Mouse (Mus musculus) neural tube, embryonic 13.5 days (tissue): ENCODE measurements around the gene Vpreb1. TPM values are rescaled to one million over a fixed set of nuclear protein-coding genes. Genes with fewer than 3 reads are reported as not detected.

Source experiments
- ATAC-seq: fragments of 200-750 bp; cut with Nextera tagmentation; 2 replicates; pipeline ENCODE4 v1.8.0; 2017; ENCODE audit warnings: low read depth, mild to moderate bottlenecking, moderate TSS enrichment, moderate library complexity
- H3K27ac ChIP-seq: fragments of 300-500 bp; sonication (generic); replicated peaks from 2 replicates; pipeline ENCODE4 v1.5.1; 2015; ENCODE audit warnings: moderate library complexity, mild to moderate bottlenecking, inconsistent platforms
- H3K27me3 ChIP-seq: fragments of 300-500 bp; sonication (generic); 2 replicates; pipeline ENCODE4 v1.6.1; 2015; ENCODE audit warnings: mild to moderate bottlenecking, inconsistent platforms
- H3K36me3 ChIP-seq: fragments of 300-500 bp; sonication (generic); 2 replicates; pipeline ENCODE4 v1.6.1; 2015; ENCODE audit warnings: mild to moderate bottlenecking, inconsistent platforms
- H3K4me1 ChIP-seq: fragments of 300-500 bp; sonication (generic); replicated peaks from 2 replicates; pipeline ENCODE4 v1.6.1; 2015; ENCODE audit warnings: inconsistent platforms
- H3K4me2 ChIP-seq: fragments of 300-500 bp; sonication (generic); 2 replicates; pipeline ENCODE4 v1.6.1; 2015; ENCODE audit warnings: inconsistent platforms, mild to moderate bottlenecking, moderate library complexity
- H3K4me3 ChIP-seq: fragments of 300-500 bp; sonication (generic); 2 replicates; pipeline ENCODE4 v1.5.1; 2015; ENCODE audit warnings: mild to moderate bottlenecking, inconsistent platforms
- H3K9ac ChIP-seq: fragments of 300-500 bp; sonication (generic); 2 replicates; pipeline ENCODE4 v1.6.1; 2015; ENCODE audit warnings: moderate library complexity, mild to moderate bottlenecking, inconsistent platforms
- H3K9me3 ChIP-seq: fragments of 300-500 bp; sonication (generic); 2 replicates; pipeline ENCODE4 v1.6.1; 2016; ENCODE audit warnings: inconsistent platforms
- WGBS: fragments of 180-500 bp; shearing (Covaris S2); methylation state at CpG from one replicate; pipeline ENCODE4 v1.1.7; 2015; 5-methylcytosine and 5-hydroxymethylcytosine counted together
- polyA plus RNA-seq: library from polyadenylated mRNA; unstranded; fragments of >200 nt; fragmentation: Nextera tagmentation; extraction: Ambion mirVana; gene quantifications from 2 replicates; pipeline ENCODE4 v1.2.1, GENCODE M21; 2015

Vpreb1 gene
- polyA plus RNA-seq, result 1.2 and 2.1 TPM in 2 replicates

- H3K4me1 ChIP-seq, result peaks cover 15% of the 10 kb centered on the region
- H3K36me3 ChIP-seq, result peaks cover 14% of the 10 kb centered on the region
- no peaks in the 10 kb centered on the region for H3K27me3 ChIP-seq
- under 1% methylated on average over 49 of the region's 49 CpGs for WGBS
- H3K9ac ChIP-seq, result peak within 1 kb of the TSS; percentile 91
- peak within 1 kb of the TSS; percentile 70 for H3K4me2 ChIP-seq
- ATAC-seq, result peak; percentile 97
- peak within 1 kb of the TSS; percentile 82 for H3K4me3 ChIP-seq
- H3K27ac ChIP-seq, result peak within 1 kb of the TSS; percentile 96
- H3K9me3 ChIP-seq, result peaks cover 1% of the 10 kb centered on the region; the same call in 1 of the 2 replicates
Measured at GRCm38 (mm10) chr16:16870617-16871331, at the start of gene Vpreb1, which contains the start of gene Top3b. Gene Vpreb1, minus strand, starts transcription at chr16:16870843. Gene Top3b, plus strand, starts transcription at chr16:16870736.

GRCm38 (mm10) chr16:16918441-16919117, 47.9 kb upstream of the Vpreb1 start:
- H3K36me3 ChIP-seq, result peaks cover 97% of the 10 kb centered on the region
- no peak for ATAC-seq
- no peaks in the 10 kb centered on the region for H3K4me1 ChIP-seq
- H3K4me2 ChIP-seq, result no peak overlapping the region
- H3K27me3 ChIP-seq, result no peaks in the 10 kb centered on the region
- no peak overlapping the region for H3K27ac ChIP-seq
- WGBS, result 91% methylated on average over 7 of the region's 7 CpGs
- H3K4me3 ChIP-seq, result no peak overlapping the region
- no peaks in the 10 kb centered on the region for H3K9me3 ChIP-seq
- no peak overlapping the region for H3K9ac ChIP-seq

- Histone ChIP-seq H3K4me3 (no peak overlapping the region), H3K4me2 (no peak overlapping the region), H3K27me3 (no peaks in the 10 kb centered on the region), H3K27ac (no peak overlapping the region), H3K36me3 (peaks cover 94% of the 10 kb centered on the region), H3K9ac (no peak overlapping the region), H3K9me3 (no peaks in the 10 kb centered on the region), H3K4me1 (peaks cover 12% of the 10 kb centered on the region)
- ATAC-seq, result no peak
- 72% methylated on average over 1 of the region's 1 CpGs for WGBS
Measured at GRCm38 (mm10) chr16:16913440-16913839, 42.8 kb upstream of the Vpreb1 start.

GRCm38 (mm10) chr16:16911641-16912597, 41.3 kb upstream of the Vpreb1 start:
- Histone ChIP-seq H3K27me3 (no peaks in the 10 kb centered on the region), H3K9me3 (no peaks in the 10 kb centered on the region), H3K36me3 (peaks cover 95% of the 10 kb centered on the region), H3K4me3 (no peak overlapping the region), H3K9ac (0 out of 2 replicates have a peak overlapping the region, but pooled peaks have one; percentile 17), H3K4me1 (peaks cover 12% of the 10 kb centered on the region), H3K4me2 (no peak overlapping the region), H3K27ac (peak overlapping the region; percentile 82)
- ATAC-seq, result peak; percentile 96
- 27% methylated on average over 13 of the region's 13 CpGs for WGBS

GRCm38 (mm10) chr16:16907799-16908198, 37.2 kb upstream of the Vpreb1 start:
- H3K4me2 ChIP-seq, result no peak overlapping the region
- no peaks in the 10 kb centered on the region for H3K27me3 ChIP-seq
- H3K27ac ChIP-seq, result peak overlapping the region; percentile 38; the same call in 1 of the 2 replicates
- H3K9me3 ChIP-seq, result no peaks in the 10 kb centered on the region
- no peak overlapping the region for H3K9ac ChIP-seq
- peaks cover 93% of the 10 kb centered on the region for H3K36me3 ChIP-seq
- H3K4me3 ChIP-seq, result no peak overlapping the region
- peaks cover 12% of the 10 kb centered on the region for H3K4me1 ChIP-seq
- 78% methylated on average over 6 of the region's 6 CpGs for WGBS
- no peak for ATAC-seq

GRCm38 (mm10) chr16:16903188-16903587, 32.5 kb upstream of the Vpreb1 start:
- no peak for ATAC-seq

GRCm38 (mm10) chr16:16902329-16902728, 31.7 kb upstream of the Vpreb1 start:
- Histone ChIP-seq H3K4me1 (peaks cover 22% of the 10 kb centered on the region), H3K9me3 (no peaks in the 10 kb centered on the region), H3K4me2 (no peak overlapping the region), H3K4me3 (no peak overlapping the region), H3K9ac (no peak overlapping the region), H3K27me3 (no peaks in the 10 kb centered on the region), H3K27ac (no peak overlapping the region), H3K36me3 (peaks cover 46% of the 10 kb centered on the region)
- ATAC-seq, result no peak
- WGBS, result 85% methylated on average over 4 of the region's 4 CpGs

More at GRCm38 (mm10) chr16:16903188-16903587, 32.5 kb upstream of the Vpreb1 start:
- Histone ChIP-seq H3K9me3 (no peaks in the 10 kb centered on the region), H3K9ac (no peak overlapping the region), H3K4me3 (no peak overlapping the region), H3K4me2 (no peak overlapping the region), H3K36me3 (peaks cover 54% of the 10 kb centered on the region), H3K4me1 (peaks cover 13% of the 10 kb centered on the region), H3K27me3 (no peaks in the 10 kb centered on the region), H3K27ac (no peak overlapping the region)
- 89% methylated on average over 5 of the region's 5 CpGs for WGBS

- no peaks in the 10 kb centered on the region for H3K27me3 ChIP-seq
- 29% methylated on average over 10 of the region's 10 CpGs for WGBS
- ATAC-seq, result peak; percentile 21
- peaks cover 26% of the 10 kb centered on the region for H3K36me3 ChIP-seq
- peak overlapping the region; percentile 51 for H3K4me3 ChIP-seq
- no peaks in the 10 kb centered on the region for H3K9me3 ChIP-seq
- H3K4me2 ChIP-seq, result peak overlapping the region; percentile 76
- H3K9ac ChIP-seq, result peak overlapping the region; percentile 83
- peaks cover 32% of the 10 kb centered on the region for H3K4me1 ChIP-seq
- H3K27ac ChIP-seq, result peak overlapping the region; percentile 35
Measured at GRCm38 (mm10) chr16:16897056-16897584, 26.5 kb upstream of the Vpreb1 start.

GRCm38 (mm10) chr16:16896382-16897055, 25.9 kb upstream of the Vpreb1 start, which contains the start of gene Ppm1f:
Gene Ppm1f, plus strand, starts transcription at chr16:16896469.
- WGBS, result under 1% methylated on average over 29 of the region's 29 CpGs
- peak within 1 kb of the TSS; percentile 76 for H3K4me2 ChIP-seq
- H3K27me3 ChIP-seq, result no peaks in the 10 kb centered on the region

GRCm38 (mm10) chr16:16896015-16896381, 25.4 kb upstream of the Vpreb1 start:
- WGBS, result 19% methylated on average over 4 of the region's 4 CpGs

More at GRCm38 (mm10) chr16:16896382-16897055, 25.9 kb upstream of the Vpreb1 start, which contains the start of gene Ppm1f:
- H3K36me3 ChIP-seq, result peaks cover 31% of the 10 kb centered on the region
- peak within 1 kb of the TSS; percentile 83 for H3K9ac ChIP-seq
- no peaks in the 10 kb centered on the region for H3K9me3 ChIP-seq
- H3K4me1 ChIP-seq, result peaks cover 32% of the 10 kb centered on the region
- ATAC-seq, result peak; percentile 93
- peak within 1 kb of the TSS; percentile 51 for H3K4me3 ChIP-seq
- peak within 1 kb of the TSS; percentile 35 for H3K27ac ChIP-seq

GRCm38 (mm10) chr16:16892366-16892765, 21.7 kb upstream of the Vpreb1 start:
- 93% methylated on average over 7 of the region's 7 CpGs for WGBS
- H3K36me3 ChIP-seq, result peaks cover 73% of the 10 kb centered on the region
- ATAC-seq, result no peak

More at GRCm38 (mm10) chr16:16896015-16896381, 25.4 kb upstream of the Vpreb1 start:
- peak overlapping the region; percentile 35; the same call in 1 of the 2 replicates for H3K27ac ChIP-seq
- ATAC-seq, result peak; percentile 78
- H3K27me3 ChIP-seq, result no peaks in the 10 kb centered on the region
- peak overlapping the region; percentile 51; the same call in 1 of the 2 replicates for H3K4me3 ChIP-seq
- peak overlapping the region; percentile 76 for H3K4me2 ChIP-seq
- peaks cover 36% of the 10 kb centered on the region for H3K36me3 ChIP-seq
- no peaks in the 10 kb centered on the region for H3K9me3 ChIP-seq
- peaks cover 32% of the 10 kb centered on the region for H3K4me1 ChIP-seq
- H3K9ac ChIP-seq, result peak overlapping the region; percentile 83; the same call in 1 of the 2 replicates

More at GRCm38 (mm10) chr16:16892366-16892765, 21.7 kb upstream of the Vpreb1 start:
- Histone ChIP-seq H3K9ac (no peak overlapping the region), H3K27ac (no peak overlapping the region), H3K4me2 (no peak overlapping the region), H3K4me3 (no peak overlapping the region), H3K4me1 (peaks cover 11% of the 10 kb centered on the region), H3K27me3 (no peaks in the 10 kb centered on the region), H3K9me3 (no peaks in the 10 kb centered on the region)
